Mouse (Mus musculus): ENCODE measurements around the gene Strn3.
A peak's percentile ranks its signal among the peaks of the same experiment; 100 is the strongest.
"Not testable (repeated sequence)": the region's sequence is repeated elsewhere in the genome, so short reads cannot be mapped to it uniquely, and the experiment has no call there.

The Strn3 gene

DNA sequence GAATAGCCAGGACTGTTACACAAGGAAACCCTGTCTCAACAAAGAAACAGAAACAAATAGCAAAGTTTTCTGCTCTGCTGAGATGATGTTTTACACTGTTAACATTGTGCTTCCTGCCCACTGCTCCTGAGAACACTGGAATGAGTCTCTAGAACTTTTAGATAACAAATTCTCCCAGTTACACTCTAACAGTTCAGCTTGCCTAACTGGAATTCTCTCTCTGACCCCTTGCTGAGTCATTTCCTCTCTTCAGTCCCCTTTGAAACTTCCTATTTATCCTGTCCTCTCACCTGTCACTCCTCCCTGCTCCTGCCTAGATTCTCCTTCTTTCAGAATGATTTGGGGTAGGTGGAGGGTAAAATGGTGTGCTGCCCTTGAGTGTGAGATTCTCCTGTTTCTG is 2.4 kb upstream of the Strn3 start:
- no peak for DNase-seq (ENCODE audit: low read depth, low spot score)

GRCm38 (mm10) chr12:51693419-51693818 is 1.7 kb upstream of the Strn3 start:
- peak; percentile 49 for DNase-seq (ENCODE audit: low read depth, low spot score)

GRCm38 (mm10) chr12:51692870-51693269 is 1.2 kb upstream of the Strn3 start:
- peak; percentile 48 for DNase-seq (ENCODE audit: low read depth, low spot score)

DNA sequence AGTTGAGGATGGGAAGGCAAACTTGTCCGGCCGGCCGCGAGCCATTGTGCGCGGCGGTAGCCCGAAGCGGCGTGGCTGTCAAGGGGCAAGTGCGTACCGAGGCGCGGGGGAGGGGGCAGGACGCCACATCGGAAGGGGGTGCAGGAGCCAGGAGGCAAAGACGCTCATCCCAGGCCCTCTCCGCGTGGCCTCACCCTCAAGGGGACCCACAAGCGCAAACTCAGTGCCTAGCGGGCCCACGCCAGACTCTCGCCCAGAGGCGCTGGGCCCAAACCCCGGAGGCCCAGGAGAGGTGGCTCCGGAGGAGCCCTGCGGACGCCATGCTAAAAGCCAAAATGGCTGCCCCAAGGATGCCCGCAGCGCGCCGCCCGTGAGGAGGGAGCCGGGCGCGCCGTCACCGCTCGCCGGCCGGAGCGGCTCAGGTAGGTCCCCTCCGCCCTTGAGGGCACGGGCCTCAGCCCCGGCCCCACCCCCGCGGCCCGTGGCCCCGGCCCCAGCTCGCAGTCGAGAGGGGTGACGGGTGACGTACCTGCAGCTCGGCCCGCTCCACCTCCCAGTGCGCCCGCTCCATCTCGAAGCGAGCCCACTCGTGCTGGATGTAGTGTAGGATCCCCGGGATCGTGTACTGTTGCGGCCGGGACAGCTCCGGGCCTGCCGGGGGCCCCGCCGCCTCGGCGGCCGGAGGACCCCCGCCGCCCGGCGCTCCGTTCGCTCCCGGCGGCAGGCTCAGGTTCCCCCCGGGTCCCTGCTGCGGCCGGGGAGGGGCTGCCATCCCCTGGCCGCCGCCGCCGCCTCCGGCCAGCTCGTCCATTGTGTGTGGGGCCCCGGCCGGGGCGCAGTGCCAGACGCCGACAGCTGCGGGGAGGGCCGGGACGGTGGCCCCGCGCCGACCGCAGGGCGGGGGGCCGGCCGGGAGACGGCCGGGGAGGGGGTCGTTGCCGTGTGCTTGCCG is 528 bp downstream of the Strn3 start, which contains the start of gene Ap4s1:
Gene Ap4s1, plus strand, starts transcription at position 141 of the 952 bp plus-strand sequence.
- peak; percentile 88 for DNase-seq (ENCODE audit: low read depth, low spot score)

DNA sequence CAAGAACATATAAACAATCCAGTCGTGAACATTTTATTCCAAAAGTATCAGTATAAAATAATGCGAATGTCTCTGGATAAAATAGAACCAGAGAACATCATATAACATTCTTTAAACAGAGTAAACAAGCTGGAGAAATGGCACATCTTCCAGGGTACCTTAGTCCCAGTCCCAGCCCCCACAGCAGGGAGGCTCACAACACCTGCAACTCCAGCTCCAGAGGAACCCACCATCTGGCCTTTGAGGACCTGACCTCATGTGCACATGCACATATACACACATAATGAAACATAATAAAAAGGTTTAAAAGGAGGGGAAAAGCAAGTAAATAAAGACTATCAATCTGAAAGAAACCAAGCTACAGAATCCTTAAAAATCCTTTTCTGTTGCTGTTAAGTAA is 3.2 kb downstream of the Strn3 start:
- peak; percentile 50 for DNase-seq (ENCODE audit: low read depth, low spot score)

- DNase-seq (ENCODE audit: low read depth, low spot score) = no peak
Observed at GRCm38 (mm10) chr12:51678844-51679243, 12.9 kb downstream of the Strn3 start.

DNA sequence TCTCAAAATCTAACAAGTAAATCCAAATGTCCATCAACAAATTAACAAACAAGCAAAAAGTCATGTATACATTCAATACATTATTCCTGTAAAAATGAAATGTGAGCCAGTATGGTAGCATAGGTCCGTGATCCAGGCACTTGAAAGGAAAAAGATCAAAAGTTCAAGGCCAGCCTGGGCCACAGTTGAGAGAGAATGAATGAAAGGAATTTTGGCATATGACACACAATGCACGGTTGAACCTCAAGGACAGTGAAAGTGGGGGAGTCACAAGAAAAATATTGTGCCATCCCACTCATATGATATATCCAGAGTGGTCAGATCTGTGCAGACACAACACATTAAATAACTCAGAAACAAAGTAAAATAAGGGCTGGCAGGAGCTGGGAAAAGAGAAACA is 15.3 kb downstream of the Strn3 start:
- DNase-seq (ENCODE audit: low read depth, low spot score) = no peak

DNA sequence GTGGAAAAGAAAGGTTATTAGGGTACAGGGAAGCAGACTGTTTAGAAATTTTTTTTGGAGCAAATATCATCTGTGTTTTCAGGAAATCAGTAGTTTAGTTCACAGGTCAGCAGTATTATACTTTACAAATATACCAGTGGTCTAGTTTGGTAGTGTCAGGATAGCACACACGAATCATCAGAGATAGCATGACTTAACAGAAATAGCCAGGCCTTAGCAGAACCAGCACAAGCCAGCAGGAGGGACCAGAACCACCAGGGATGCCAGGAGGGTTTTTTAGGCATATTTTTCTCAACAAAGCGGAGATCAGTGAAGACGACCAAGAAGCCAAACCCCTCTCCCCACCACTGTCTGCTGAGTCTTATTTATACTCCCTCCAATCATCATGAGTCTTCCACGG is 18.4 kb downstream of the Strn3 start:
- no peak for DNase-seq (ENCODE audit: low read depth, low spot score)

DNA sequence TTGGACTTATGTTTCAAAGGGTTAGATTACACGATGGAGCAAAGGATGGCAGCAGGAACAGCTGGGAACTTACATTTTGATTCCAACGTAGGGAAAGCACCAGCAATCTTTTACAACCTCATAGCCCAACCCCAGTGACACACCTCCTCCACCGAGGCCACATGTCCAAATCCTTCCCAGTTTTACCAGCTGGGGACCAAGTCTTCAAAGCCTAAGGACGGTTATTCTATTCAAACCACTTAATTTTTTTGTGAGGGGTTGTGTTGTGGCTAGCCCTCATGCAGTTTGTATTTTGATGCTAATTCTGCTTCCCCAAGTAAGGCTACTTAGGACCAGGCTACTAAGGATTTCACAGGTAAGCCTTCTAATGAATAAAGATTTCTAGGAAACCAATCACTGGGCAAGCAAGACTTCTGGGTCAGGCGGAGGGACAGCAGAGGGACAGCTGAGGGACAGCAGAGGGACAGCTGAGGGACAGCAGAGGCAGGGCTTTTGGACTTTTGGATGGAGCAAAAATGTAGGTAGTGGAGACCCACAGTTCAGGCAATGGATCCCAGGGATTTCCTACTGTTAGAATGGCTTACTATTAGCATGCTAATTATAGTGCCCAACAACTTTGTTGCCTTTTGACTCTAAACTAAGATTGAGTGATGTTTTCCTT is 20.3 kb downstream of the Strn3 start:
- DNase-seq (ENCODE audit: low read depth, low spot score) = no peak

DNA sequence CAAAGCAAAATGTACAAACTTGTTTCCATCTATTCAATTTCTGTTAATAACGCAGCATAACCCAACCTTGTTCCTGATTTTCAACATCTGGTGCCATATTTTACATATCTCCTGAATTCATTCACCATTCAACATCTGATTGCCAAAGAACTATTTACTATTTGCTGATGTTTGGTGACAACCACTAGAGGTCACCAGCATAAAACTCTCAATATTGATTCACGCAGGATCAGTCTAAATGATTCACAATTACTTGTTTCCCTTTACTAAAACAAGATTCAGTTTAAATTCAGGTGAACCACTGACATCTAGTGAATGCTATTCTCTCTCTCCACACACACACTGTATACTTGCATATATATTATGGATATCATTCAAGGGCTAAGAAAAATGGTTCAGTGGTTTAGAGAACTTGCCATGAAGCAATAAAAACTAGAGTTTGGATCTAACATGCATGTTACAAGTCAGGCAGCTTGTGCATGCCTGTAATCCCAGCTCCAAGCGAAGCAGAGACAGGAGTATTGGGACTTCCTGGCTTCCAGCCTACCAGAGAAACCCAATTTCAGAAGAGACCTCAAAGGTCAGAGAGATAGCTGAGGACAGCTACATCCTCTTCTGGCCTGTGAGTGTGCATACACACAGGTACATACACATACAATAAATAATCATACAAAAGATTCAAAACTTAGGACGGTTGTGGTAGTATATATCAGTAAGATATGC is 24.8 kb downstream of the Strn3 start:
- DNase-seq (ENCODE audit: low read depth, low spot score) = peak; percentile 51

GRCm38 (mm10) chr12:51663908-51664307 is 27.8 kb downstream of the Strn3 start:
- DNase-seq (ENCODE audit: low read depth, low spot score) = no peak

- no peak for DNase-seq (ENCODE audit: low read depth, low spot score)
Observed at GRCm38 (mm10) chr12:51663011-51663410, 28.7 kb downstream of the Strn3 start.

DNA sequence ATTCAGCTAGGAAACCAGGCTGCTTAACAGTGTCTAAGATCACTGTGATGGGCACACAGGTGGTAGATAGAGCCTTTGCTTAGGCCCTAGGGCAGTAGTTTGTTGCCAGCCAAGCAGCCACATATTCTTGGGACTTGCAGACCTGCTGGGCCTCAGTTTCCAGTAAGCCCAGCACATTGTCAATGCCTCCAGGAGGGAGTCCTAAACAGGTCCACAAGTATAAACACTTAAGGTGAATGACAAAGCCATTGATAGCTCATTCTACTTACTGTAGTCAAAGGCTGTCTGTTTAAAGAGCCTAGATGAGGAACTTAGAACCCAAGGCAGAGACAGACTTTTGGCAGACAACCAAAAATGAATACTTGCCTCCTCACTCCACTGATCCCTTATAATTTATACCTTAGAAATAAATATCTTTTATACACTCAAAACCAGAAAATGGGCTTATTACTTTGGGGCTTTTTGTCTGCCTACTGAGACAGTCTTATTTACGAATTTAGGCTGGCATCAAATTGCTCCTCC is 35.7 kb downstream of the Strn3 start:
- DNase-seq (ENCODE audit: low read depth, low spot score) = no peak

DNA sequence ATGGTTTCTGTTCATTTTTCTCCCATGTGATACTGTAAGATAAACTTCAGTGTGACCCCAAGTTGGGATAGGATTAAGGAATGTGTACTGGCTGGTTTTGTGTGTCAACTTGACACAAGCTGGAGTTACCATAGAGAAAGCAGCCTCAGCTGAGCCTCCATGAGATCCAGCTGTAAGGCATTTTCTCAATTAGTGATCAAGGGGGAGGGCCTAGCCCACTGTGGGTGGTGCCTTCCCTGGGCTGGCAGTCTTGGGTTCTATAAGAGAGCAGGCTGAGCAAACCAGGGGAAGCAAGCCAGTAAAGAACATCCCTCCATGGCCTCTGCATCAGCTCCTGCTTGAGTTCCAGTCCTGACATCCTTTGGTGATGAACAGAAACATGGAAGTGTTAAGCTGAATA is 42.3 kb downstream of the Strn3 start:
- not testable (repeated sequence) for DNase-seq (ENCODE audit: low read depth, low spot score)

DNA sequence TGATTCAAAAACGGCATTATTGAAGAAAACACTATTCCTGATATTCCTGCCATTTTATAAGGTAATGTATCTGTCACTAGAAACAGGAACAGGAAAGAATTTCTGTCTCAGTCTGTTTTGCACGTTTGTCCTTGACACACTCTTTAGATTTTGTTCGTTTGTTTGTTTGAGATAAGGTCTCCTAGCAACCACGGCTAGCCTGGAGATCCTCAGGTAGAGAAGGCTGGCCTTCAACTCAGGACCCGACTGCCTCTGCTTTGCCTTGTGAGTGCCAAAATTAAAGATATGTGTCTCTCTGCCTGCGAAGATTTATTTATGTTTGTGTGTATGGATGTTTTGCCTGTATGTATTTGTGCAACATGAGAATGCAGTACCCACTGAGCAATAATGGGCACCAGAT is 49.8 kb downstream of the Strn3 start:
- no peak for DNase-seq (ENCODE audit: low read depth, low spot score)

GRCm38 (mm10) chr12:51636689-51637470 is 54.8 kb downstream of the Strn3 start:
- no peak for DNase-seq (ENCODE audit: low read depth, low spot score)

GRCm38 (mm10) chr12:51636260-51636659 is 55.4 kb downstream of the Strn3 start:
- no peak for DNase-seq (ENCODE audit: low read depth, low spot score)

DNA sequence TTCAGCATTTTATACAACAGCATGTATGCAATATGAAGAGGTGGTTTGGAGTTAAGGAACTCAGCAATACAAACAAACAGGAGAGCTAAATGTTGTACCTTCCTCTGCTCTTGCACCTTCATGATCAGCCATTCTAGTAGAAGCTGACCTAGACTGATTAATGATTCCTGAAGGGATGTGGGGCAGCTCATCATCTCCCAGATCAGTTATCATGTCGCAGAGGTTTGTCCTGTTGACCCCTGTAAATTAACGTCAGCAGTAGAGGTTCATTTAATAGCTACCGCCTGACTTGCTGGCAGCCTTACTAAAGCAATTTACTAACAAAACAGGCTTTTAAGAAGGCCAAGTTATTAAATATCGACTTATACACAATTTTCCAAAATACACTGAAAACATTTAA is 58.2 kb downstream of the Strn3 start:
- no peak for DNase-seq (ENCODE audit: low read depth, low spot score)

GRCm38 (mm10) chr12:51623366-51623694 is 68.4 kb downstream of the Strn3 start:
- no peak for DNase-seq (ENCODE audit: low read depth, low spot score)

DNA sequence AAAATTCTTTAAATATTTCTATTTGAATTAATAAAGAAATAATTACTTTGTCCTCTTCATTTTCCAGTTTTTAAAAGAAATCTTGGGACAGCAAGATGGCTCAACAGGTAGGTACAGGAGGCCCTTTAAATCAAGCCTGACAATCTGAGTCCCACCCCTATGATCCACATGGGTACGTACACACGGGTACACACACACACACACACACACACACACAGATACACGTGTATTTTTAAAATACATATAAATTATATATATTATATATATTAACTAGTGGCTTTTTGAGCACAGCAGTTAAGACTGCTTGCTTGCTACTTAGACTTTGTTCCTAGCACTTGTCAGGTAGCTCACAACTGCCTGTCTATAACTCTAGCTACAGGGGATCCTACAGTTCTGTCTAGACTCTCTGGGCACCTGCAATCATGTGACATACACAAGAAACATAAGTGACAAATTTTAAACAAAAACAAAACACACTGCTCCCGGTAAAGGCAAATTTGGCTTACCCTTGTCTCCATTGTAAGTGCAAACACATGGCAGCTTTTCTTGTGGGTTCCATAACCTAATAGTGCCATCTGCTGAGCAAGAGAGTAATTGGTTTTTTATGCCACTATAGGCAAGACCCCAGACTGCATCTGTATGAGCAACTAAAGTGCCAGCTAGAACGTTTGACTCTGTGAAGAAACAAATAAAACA is 68.9 kb downstream of the Strn3 start:
- DNase-seq (ENCODE audit: low read depth, low spot score) = peak; percentile 47

- no peak for DNase-seq (ENCODE audit: low read depth, low spot score)
Observed at GRCm38 (mm10) chr12:51621161-51621560, 70.5 kb downstream of the Strn3 start.

All from A20 (cell line).